Mouse (Mus musculus): ENCODE measurements around the gene Prune2.
A peak's percentile ranks its signal among the peaks of the same experiment; 100 is the strongest.

The Prune2 gene

DNA sequence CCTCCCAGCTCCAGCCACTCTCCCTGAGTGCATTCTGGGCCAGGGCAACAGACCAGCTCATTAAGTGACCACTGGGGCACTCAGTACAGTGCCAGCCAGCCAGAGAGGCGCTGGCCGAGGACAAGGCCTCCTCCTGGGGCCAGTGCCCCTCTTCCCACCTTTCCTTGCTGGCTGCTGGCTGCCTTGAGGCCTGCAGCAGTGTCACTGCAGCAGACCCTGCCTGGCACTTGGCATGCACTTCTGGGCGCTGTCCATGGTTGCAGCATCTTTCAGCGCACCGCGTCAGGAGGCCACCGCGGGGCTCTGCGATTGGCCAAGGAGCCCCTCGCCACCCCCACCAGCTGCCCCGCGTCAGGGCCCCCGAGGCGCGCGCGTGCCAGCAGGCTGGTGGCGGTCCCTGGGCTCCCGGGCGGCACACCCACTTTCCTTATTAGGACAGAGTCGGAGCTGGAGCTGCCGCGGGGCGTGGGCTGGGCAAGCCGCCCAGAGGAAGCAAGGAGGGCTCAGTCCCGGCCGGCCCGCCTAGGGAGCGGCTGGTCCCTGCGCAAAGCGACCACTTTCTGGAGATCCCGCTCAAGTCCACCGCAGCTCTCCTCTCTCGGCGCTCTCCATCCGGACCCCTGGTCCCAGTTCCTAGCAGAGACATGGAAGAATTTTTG lies at the start of gene Prune2:
TSS of gene Prune2 (plus strand) at position 506 of the 659 bp plus-strand sequence.
- DNase-seq = peak; percentile 8 to 15

DNA sequence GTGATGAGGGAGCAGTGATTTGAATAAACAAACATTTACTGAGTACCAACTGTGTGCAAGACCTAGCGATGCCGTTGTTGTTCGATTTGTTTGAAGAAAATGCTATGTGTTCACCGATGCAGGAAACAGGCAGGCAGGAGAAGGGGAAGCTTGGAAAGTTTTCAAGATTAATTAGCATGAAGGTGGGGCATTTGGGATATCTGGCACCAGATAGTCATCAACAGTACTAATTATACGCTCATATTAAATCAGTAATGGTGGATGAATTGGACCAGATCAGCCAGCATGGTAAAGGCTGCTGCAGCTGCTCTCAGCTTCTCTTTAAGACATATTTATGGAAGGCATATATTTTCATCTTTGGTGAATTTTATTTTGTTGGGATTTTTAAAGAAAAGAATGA lies 44.4 kb upstream of the Prune2 start:
- no peak for DNase-seq

DNA sequence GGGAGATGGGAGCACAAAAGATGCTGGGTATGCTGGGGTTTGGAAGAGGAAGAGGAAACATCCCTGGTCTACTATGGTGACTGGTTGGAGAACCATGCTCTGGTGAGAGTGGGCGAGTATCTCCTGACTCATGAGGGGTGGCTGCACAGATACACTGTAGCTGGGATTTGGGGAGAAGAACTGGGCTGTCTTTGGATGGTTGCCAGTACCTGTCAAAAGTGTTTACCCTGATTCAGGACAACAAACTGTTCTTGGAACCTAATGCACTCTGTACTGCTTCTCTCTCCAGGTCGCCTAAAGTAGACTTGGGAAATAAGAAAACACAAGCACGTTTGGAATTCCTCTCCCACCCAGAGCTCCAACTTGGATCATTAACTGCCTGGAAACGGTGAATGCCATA lies 31.4 kb upstream of the Prune2 start:
- no peak for DNase-seq

- no peak for DNase-seq
Measured at GRCm38 (mm10) chr19:16934664-16935063, 21.3 kb upstream of the Prune2 start.

GRCm38 (mm10) chr19:16948794-16949313 lies 7.1 kb upstream of the Prune2 start:
- DNase-seq = no peak

GRCm38 (mm10) chr19:16949341-16949740 lies 6.6 kb upstream of the Prune2 start:
- no peak for DNase-seq

DNA sequence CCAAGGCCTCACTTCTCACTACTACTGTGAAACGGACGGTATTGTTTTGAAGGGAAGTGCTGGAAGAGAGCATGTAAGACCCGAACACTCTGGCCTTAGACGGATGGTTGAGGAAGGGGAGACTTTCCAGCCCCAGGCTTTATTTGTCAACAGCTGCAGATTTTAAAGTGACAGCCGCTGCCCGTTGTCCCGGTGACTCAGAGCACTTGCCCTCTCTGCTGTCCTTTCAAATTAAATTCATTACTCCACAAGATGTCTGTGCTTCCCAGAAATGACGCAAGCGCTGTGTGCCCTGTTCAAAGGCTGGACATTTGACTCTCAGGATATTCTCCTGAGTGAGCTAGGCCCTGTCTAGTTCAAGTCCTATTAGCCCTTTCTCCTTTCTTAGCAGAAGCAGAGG lies 5.9 kb upstream of the Prune2 start:
- DNase-seq = no peak

- DNase-seq = no peak
Measured at GRCm38 (mm10) chr19:16950664-16951363, 5.1 kb upstream of the Prune2 start.

DNA sequence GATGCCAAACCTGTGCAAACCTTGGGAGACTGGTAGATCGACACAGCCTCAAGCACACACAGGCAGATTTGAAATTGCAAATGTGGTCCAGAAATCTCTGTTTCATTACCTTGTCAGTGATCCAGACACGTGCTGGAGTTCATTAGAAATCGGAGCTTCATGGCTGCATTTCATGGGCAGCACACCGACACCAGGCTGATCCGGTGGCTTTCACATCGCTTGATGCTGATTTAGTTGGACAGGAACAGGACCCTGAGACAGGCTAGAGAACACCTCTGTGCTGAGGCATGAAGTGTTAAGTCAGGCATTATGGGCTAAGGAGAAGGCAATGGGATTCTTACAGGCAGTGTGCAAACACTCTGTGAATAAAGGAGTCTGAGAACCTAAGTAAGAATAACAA lies 1.2 kb upstream of the Prune2 start:
- DNase-seq = no peak

DNA sequence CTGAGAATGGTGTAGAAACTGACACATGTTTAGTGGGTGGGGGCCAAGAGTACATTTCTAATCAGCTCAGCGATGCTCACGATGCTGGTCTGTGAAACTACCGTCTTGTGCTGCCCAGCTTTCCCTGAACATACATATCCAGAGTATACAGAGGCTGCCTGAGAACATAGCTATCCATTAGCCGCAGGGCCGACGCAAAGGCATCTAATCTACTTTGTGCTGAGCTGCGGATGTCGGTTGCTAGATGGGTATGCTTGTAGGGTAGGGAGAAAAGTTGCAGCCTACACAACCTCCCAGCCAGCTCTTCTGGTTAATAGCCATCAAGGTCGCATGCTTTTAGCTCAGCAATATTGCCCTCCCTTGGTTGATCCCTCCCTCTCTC lies 696 bp upstream of the Prune2 start:
- DNase-seq = no peak

DNA sequence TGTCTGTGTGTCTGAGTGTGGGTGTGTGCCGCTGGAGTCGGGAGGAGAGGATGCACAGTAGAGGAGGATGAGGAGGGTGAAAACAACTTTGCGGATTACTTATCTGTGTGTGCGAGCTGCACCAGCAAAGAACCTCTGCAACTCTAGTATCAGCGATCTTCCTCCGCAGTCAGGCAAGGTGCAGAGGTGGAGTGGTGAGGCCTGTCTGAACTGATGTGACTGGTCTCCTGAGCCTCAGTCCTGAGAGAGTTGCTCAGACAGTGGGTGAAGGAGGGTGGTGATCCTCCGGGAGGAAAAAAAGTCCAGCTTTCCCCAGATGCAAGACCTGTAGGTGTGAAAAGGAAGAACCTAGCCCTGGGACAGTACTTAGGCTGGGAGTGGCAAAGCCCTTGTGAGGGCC lies 401 bp downstream of the Prune2 start:
- no peak for DNase-seq

DNA sequence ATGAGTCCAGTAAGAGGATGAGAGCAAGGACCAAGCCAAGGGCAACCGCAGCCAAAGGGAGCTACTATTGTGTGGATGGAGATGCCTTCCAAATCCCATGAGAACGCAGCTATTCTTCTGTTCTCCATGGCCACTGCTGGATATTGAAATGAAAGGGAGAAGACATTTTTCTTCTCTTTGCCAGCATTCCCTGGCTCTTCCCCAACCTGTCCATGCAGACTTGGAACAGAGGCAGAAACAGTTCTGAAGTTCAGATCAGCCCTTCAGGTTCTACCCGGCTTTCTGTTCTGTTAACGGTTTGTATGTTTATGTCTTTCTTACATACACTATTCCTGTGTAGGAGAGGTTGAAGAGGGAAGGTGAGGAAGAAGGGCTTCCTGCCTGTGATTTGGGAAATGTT lies 3.1 kb downstream of the Prune2 start:
- no peak for DNase-seq

- no peak for DNase-seq
Measured at GRCm38 (mm10) chr19:16959551-16959950, 3.6 kb downstream of the Prune2 start.

DNA sequence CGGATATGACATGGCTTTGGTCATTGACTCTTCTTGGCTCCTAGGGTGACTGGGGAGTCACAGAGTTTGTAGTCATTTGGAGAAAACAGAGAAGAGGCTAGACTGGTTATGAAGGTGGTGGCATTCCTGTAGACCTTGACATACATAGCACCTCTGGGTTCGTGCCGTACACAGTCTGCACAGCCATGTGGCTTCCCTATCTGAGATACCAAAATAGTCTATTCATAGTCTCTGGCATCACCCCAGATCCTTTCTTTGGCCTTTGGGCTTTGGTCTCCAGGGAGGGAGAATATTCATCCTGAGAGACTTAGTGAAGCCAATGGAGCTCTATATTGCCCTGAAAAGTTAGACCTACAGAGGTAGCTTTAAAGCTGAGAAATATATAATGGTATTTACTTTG lies 5.1 kb downstream of the Prune2 start:
- no peak for DNase-seq

GRCm38 (mm10) chr19:16963178-16963577 lies 7.3 kb downstream of the Prune2 start:
- DNase-seq = no peak

DNA sequence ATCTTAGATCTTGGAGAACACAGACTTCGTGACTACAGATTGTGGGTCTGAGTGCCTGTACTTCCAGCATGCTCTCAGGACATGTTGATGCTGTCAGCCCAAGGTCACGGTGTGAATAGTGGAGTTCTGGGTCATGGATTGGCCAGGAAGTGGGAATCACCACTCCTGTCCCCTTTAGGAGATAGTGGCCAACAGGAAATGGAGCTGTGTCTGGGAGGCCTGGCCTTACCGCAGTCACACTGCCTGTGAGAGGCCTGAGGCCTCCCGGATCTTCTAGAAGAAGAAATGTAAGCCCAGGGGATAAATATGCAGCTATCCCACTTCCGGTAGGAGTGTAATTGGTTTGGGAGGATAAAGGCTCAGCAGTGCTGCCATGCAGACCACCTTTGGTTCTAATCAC lies 12.8 kb downstream of the Prune2 start:
- DNase-seq = no peak

- no peak for DNase-seq
Measured at GRCm38 (mm10) chr19:16970612-16971011, 14.7 kb downstream of the Prune2 start.

DNA sequence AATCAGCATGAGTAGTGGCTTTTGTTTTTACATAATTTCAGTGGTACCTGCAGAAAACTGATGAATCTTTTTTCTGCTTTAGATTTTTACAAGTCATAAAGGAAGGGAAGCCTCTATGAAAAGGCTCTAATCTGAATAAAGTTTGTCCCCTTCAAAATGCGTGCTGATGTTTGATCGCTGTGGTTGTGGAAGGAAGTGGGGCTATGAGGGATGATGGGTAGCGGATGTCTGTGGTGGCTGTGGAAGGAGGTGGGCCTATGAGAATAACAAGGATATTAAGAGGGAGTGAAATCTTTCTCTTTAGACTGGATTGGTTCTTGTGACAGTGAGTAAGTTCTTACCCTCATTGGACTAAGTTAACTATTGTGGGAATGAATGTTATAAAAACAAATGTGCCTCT lies 23.0 kb downstream of the Prune2 start:
- DNase-seq = no peak

- no peak for DNase-seq
Measured at GRCm38 (mm10) chr19:16981743-16982142, 25.8 kb downstream of the Prune2 start.

- peak; percentile 28 to 29 for DNase-seq
Measured at GRCm38 (mm10) chr19:16984897-16985296, 29.0 kb downstream of the Prune2 start.

GRCm38 (mm10) chr19:16987984-16988383 lies 32.1 kb downstream of the Prune2 start:
- no peak for DNase-seq

GRCm38 (mm10) chr19:16992151-16992550 lies 36.2 kb downstream of the Prune2 start:
- DNase-seq = no peak

GRCm38 (mm10) chr19:16994260-16994659 lies 38.3 kb downstream of the Prune2 start:
- no peak for DNase-seq

DNA sequence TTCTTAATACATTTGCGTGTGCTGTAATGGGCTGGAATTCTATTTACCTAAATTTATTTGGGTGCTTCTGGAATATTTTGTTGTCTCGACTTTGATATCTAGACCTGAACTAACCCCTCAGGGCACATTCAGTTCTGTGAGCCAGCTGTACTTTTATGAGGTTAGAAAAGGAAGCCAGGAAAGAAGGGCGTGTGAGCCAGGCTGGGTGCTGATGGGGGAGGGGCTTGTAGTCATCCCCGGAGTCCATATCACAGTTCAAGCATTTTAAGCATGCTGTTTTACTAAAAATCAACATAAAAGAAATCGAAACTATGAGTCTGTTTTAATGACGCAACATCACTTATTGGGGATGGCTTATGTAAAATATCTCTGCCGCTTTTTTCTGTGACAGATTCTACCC lies 42.0 kb downstream of the Prune2 start:
- DNase-seq = no peak

Data from cerebellum, adult 18-20 months (tissue).